Mouse (Mus musculus) midbrain, embryonic 14.5 days (tissue): Measurements from ENCODE around the gene Dgkh. TPM values are rescaled to one million over a fixed set of nuclear protein-coding genes. Genes with fewer than 3 reads are reported as not detected.
"Not testable (repeated sequence)": the region's sequence is repeated elsewhere in the genome, so short reads cannot be mapped to it uniquely, and the experiment has no call there.

Source experiments
- ATAC-seq: fragments of 200-750 bp; cut with Nextera tagmentation; 2 replicates; pipeline ENCODE4 v1.8.0; 2017; ENCODE audit warnings: moderate number of reproducible peaks, moderate library complexity; ENCODE audit not compliant: low FRiP score, low TSS enrichment
- DNase-seq: peaks from one replicate; pipeline ENCODE4 v3.0.0-alpha.2; 2015
- H3K27ac ChIP-seq: fragments of 300-500 bp; sonication (generic); replicated peaks from 2 replicates; pipeline ENCODE4 v1.5.1; 2014; ENCODE audit warnings: mild to moderate bottlenecking, low read depth, low read length, moderate library complexity
- H3K27me3 ChIP-seq: fragments of 300-500 bp; sonication (generic); 2 replicates; pipeline ENCODE4 v1.6.1; 2014; ENCODE audit warnings: low read length, control low read depth, mixed read lengths; ENCODE audit not compliant: control insufficient read depth, insufficient read depth
- H3K36me3 ChIP-seq: fragments of 300-500 bp; sonication (generic); 2 replicates; pipeline ENCODE4 v1.6.1; 2014; ENCODE audit warnings: low read length, control low read depth; ENCODE audit not compliant: control insufficient read depth, insufficient read depth
- H3K4me1 ChIP-seq: fragments of 300-500 bp; sonication (generic); 2 replicates; pipeline ENCODE4 v1.6.1; 2014; ENCODE audit warnings: mild to moderate bottlenecking, antibody characterized with exemption, low read length, control low read depth; ENCODE audit not compliant: control insufficient read depth, insufficient read depth
- H3K4me2 ChIP-seq: fragments of 300-500 bp; sonication (generic); 2 replicates; pipeline ENCODE4 v1.6.1; 2014; ENCODE audit warnings: mild to moderate bottlenecking, low read length, moderate library complexity
- H3K4me3 ChIP-seq: fragments of 300-500 bp; sonication (generic); replicated peaks from 2 replicates; pipeline ENCODE4 v1.5.1; 2014; ENCODE audit warnings: low read depth, low read length
- H3K9ac ChIP-seq: fragments of 300-500 bp; sonication (generic); replicated peaks from 2 replicates; pipeline ENCODE4 v1.6.1; 2014; ENCODE audit warnings: mild to moderate bottlenecking, low read length, moderate library complexity
- H3K9me3 ChIP-seq: fragments of 300-500 bp; sonication (generic); 2 replicates; pipeline ENCODE4 v1.6.1; 2016; ENCODE audit warnings: low read length, control low read depth, mixed read lengths; ENCODE audit not compliant: control insufficient read depth
- WGBS: fragments of 180-500 bp; shearing (Covaris S2); extraction: QIAGEN DNeasy Blood & Tissue Kit; methylation state at CpG from one replicate; pipeline ENCODE4 v1.1.7; 2014; 5-methylcytosine and 5-hydroxymethylcytosine counted together
- polyA plus RNA-seq: library from polyadenylated mRNA; unstranded; fragments of >200 nt; fragmentation: Nextera tagmentation; extraction: Ambion mirVana; gene quantifications from 2 replicates; pipeline ENCODE4 v1.2.1, GENCODE M21; 2014

Dgkh gene
- polyA plus RNA-seq, 1 experiment from 2014 or later: 2.9 TPM

DNA sequence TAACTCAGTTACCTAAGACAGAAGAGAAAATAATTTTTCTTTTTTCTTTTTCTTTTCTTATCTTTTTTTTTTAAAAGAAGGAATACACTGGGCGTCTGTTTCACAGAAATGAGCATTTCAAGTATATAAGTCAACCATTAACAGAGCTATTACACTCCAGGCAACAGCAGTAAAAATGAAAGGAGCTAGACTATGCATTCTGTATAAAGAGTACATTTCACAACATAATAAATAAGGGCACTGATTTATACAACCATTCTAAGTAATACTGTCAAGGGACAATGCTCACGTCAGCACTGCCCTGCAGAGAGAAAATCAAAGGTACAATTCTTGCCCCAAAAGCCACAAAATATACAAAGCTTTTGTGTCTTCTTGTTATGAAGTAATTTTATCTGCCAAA, 168.3 kb downstream of the Dgkh start:
- Histone ChIP-seq H3K4me2 (no peak overlapping the region), H3K27ac (no peak overlapping the region), H3K27me3 (no peaks in the 10 kb centered on the region), H3K4me3 (no peak overlapping the region), H3K4me1 (no peaks in the 10 kb centered on the region), H3K9ac (no peak overlapping the region), H3K9me3 (no peaks in the 10 kb centered on the region), H3K36me3 (0 out of 2 replicates have a peak, but pooled peaks cover 7% of the 10 kb centered on the region)
- DNase-seq: no peak
- WGBS: 74% methylated on average over 2 of the region's 2 CpGs
- no peak for ATAC-seq

DNA sequence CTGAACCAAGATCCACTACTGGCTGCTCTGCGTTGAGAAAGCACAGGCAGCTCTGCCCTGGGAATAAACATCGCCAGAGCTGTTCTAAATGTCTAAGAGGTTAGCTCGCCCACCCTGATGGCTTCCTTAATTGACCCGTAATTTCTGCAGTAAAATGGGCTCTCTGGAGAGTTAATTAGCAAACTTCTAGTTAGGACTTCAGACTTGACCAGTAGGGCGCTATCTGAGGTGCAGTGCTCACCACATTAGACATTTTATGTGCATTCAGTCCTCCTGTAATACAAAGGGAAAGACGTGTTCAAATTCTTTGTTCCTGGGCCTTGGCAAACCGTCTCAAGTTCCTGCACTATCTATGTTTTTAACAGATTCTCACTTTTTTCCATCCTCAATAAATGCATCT, 169.4 kb downstream of the Dgkh start:
- no peak overlapping the region for H3K4me3 ChIP-seq
- no peaks in the 10 kb centered on the region for H3K9me3 ChIP-seq
- 75% methylated on average over 7 of the region's 7 CpGs for WGBS
- no peak overlapping the region for H3K27ac ChIP-seq
- no peak overlapping the region for H3K9ac ChIP-seq
- H3K27me3 ChIP-seq: no peaks in the 10 kb centered on the region
- H3K36me3 ChIP-seq: 0 out of 2 replicates have a peak, but pooled peaks cover 6% of the 10 kb centered on the region
- ATAC-seq (no peak), DNase-seq (peak; percentile 9)
- H3K4me1 ChIP-seq: no peaks in the 10 kb centered on the region
- no peak overlapping the region for H3K4me2 ChIP-seq

DNA sequence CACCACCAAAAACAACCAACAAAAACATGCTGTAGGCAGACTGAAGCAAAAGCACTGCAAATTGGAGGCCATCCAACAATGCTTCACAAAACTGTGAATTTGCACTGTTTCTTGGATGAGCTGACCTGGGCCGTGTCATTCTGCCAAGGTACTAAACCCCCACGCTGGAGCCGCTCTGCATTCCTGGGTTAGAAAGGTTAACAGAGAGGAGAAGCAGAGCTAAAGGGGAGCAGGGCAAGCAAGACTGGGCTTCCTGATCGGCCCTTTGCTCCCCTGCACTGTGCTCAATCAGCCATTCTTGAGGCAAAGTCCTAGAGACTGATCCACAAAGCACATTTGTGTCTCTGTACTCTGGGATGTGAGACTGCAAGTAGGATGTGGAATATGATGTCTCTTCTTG, 170.5 kb downstream of the Dgkh start:
- no peak overlapping the region for H3K9ac ChIP-seq
- no peaks in the 10 kb centered on the region for H3K4me1 ChIP-seq
- DNase-seq: no peak
- no peaks in the 10 kb centered on the region for H3K27me3 ChIP-seq
- H3K9me3 ChIP-seq: no peaks in the 10 kb centered on the region
- 93% methylated on average over 4 of the region's 4 CpGs for whole genome bisulfite sequencing
- no peak for ATAC-seq
- no peak overlapping the region for H3K27ac ChIP-seq
- no peak overlapping the region for H3K4me2 ChIP-seq
- 0 out of 2 replicates have a peak, but pooled peaks cover 3% of the 10 kb centered on the region for H3K36me3 ChIP-seq
- H3K4me3 ChIP-seq: no peak overlapping the region

DNA sequence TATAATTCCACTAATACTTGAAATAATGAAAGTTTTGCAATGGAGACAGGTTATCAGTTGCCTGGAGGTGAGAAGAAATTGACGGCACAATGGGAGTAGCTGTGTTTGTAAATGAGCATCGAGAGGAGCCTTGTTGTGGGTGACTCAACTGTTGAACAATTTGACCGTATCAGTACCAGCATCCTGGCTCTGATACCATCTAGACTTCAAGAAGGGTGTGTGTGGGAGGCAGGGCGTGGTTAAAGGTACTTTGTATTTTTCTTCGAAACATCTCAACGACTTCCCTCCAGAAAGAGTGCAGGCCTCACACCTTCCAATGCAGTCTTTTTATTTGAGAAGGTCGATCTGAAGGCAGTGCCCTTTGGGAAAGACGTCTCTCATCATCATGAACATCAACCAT, 173.5 kb downstream of the Dgkh start:
- H3K4me2 ChIP-seq: no peak overlapping the region
- no peaks in the 10 kb centered on the region for H3K27me3 ChIP-seq
- H3K9ac ChIP-seq: no peak overlapping the region
- no peaks in the 10 kb centered on the region for H3K4me1 ChIP-seq
- WGBS: 92% methylated on average over 8 of the region's 8 CpGs
- 0 out of 2 replicates have a peak, but pooled peaks cover 3% of the 10 kb centered on the region for H3K36me3 ChIP-seq
- no peak overlapping the region for H3K4me3 ChIP-seq
- H3K9me3 ChIP-seq: no peaks in the 10 kb centered on the region
- DNase-seq: no peak
- no peak for ATAC-seq
- no peak overlapping the region for H3K27ac ChIP-seq

DNA sequence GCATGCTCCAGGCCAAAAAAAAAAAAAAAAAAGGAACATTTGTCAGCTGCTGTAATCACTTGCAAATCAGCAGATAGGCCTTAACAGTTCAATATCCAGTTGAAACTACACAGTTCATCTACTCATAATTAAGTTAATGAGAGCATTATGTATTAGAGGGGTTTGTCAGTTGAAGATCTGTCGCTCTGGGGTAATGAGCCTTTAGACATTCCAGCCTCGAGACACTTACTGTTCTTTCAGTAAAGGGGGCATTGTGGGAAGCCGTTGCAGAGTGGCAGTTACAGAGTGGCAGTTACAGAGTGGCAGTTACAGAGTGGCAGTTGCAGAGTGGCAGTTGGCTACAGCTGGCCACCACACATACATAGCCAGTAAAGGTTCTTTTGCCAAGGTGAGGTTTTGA, 177.7 kb downstream of the Dgkh start:
- not testable (repeated sequence) for H3K9ac ChIP-seq, H3K4me2 ChIP-seq, H3K4me1 ChIP-seq, H3K9me3 ChIP-seq, ATAC-seq, H3K27ac ChIP-seq, H3K27me3 ChIP-seq, H3K36me3 ChIP-seq, DNase-seq, H3K4me3 ChIP-seq
- WGBS: 74% methylated on average over 3 of the region's 3 CpGs

DNA sequence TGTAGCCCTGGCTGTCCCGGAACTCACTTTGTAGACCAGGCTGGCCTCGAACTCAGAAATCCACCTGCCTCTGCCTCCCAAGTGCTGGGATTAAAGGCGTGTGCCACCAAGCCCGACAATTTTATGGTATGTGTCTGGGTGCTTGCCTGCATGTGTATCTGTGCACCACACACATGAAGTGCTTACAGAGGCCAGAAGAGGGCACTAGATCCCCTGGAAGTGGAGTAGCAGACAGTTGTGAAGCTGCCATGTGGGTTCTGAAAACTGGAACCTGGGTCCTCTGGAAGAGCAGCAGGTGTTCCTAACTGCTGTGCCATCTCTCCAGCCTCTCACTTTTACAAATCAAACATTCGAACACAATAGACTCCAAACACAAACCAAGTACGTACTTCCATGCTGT, 178.9 kb downstream of the Dgkh start:
- Histone ChIP-seq H3K9me3 (no peaks in the 10 kb centered on the region), H3K27ac (no peak overlapping the region), H3K27me3 (no peaks in the 10 kb centered on the region), H3K9ac (no peak overlapping the region), H3K4me3 (no peak overlapping the region), H3K4me1 (no peaks in the 10 kb centered on the region), H3K36me3 (no peaks in the 10 kb centered on the region), H3K4me2 (no peak overlapping the region)
- WGBS: over 99% methylated on average over 6 of the region's 6 CpGs
- DNase-seq (no peak), ATAC-seq (no peak)

DNA sequence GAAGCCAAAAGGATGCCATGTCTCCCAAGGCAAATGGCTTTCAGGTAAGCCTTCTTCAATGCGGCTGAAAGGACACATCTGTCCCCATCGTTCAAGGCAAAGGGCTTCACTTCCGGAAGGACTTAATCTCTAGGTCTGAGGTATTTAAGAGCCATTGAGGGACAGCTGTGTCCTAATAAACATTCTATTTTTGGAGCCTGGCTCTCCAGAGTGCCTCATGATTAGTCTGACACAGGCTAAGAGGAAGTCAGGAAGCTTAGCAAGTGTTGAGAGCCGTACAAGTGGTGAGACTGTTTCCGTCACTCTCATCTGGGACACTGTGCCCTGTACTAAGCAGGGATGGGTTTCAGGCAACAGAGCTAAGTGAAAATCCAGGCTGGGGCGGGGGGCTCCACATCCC, 183.8 kb downstream of the Dgkh start:
- no peaks in the 10 kb centered on the region for H3K36me3 ChIP-seq
- H3K4me2 ChIP-seq: no peak overlapping the region
- no peaks in the 10 kb centered on the region for H3K9me3 ChIP-seq
- DNase-seq: no peak
- ATAC-seq: no peak
- H3K27ac ChIP-seq: no peak overlapping the region
- WGBS: 91% methylated on average over 6 of the region's 6 CpGs
- H3K4me1 ChIP-seq: no peaks in the 10 kb centered on the region
- H3K4me3 ChIP-seq: no peak overlapping the region
- no peak overlapping the region for H3K9ac ChIP-seq
- no peaks in the 10 kb centered on the region for H3K27me3 ChIP-seq

DNA sequence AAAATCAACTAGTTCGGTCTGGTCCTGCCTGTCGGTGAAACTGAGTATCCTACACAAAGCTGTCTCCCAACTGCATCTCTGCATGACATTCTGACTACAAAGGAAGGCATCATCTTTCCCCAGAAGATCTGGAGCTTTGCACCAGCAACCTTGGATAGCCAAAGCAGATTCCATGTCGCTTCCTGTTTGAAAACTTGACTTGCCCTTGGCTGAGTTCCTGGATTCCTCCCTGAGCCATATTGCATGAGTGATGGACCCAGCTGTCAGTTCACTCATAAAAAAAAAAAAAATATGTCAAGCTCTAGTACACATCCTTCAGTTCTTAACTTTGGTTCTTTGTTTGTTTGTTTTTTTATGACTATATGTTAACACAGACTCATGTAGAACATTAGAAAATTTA, 191.3 kb downstream of the Dgkh start:
- no peaks in the 10 kb centered on the region for H3K9me3 ChIP-seq
- no peak overlapping the region for H3K4me3 ChIP-seq
- ATAC-seq: no peak
- H3K4me1 ChIP-seq: peaks cover 5% of the 10 kb centered on the region; the same call in 1 of the 2 replicates
- no peaks in the 10 kb centered on the region for H3K36me3 ChIP-seq
- H3K9ac ChIP-seq: no peak overlapping the region
- H3K27ac ChIP-seq: no peak overlapping the region
- no peak for DNase-seq
- H3K27me3 ChIP-seq: no peaks in the 10 kb centered on the region
- 90% methylated on average over 3 of the region's 3 CpGs for WGBS
- no peak overlapping the region for H3K4me2 ChIP-seq

DNA sequence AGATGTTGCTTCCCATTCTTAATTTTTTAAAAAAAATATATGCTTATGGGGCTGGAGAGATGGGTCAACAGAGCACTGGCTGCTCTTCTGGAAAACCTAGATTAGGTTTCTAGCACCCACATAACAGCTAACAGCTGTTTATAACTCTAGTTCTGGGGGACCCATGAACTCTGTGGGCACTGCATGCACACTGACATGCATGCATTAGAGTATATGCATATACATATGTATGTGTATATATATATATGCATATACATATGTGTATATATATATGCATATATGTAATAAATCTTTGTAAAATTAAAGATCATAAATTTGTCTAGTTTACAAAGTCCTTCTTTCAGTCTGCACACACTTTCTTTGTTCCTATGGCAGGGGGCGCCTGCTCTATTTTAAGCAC, 192.8 kb downstream of the Dgkh start:
- Histone ChIP-seq H3K27ac (no peak overlapping the region), H3K36me3 (no peaks in the 10 kb centered on the region), H3K27me3 (no peaks in the 10 kb centered on the region), H3K4me1 (peaks cover 15% of the 10 kb centered on the region), H3K4me2 (no peak overlapping the region), H3K4me3 (no peak overlapping the region), H3K9ac (no peak overlapping the region), H3K9me3 (no peaks in the 10 kb centered on the region)
- DNase-seq: no peak
- no peak for ATAC-seq
- 85% methylated on average over 1 of the region's 1 CpGs for WGBS
